Mouse (Mus musculus) liver, embryonic 14.5 days (tissue): ENCODE results near the gene Tbc1d13. TPM values are rescaled to one million over a fixed set of nuclear protein-coding genes. Genes with fewer than 3 reads are reported as not detected.

ENCODE experiments used
- ATAC-seq: fragments of 200-750 bp; cut with Nextera tagmentation; 2 replicates; pipeline ENCODE4 v1.8.0; 2017; ENCODE audit warnings: moderate number of reproducible peaks, mild to moderate bottlenecking, moderate library complexity; ENCODE audit not compliant: insufficient read depth
- DNase-seq, 3 experiments: peaks; one replicate each; pipeline ENCODE4 v3.0.0-alpha.2; 2012 to 2013; ENCODE audit warnings: low read depth in 3 of 3, low spot score in 3 of 3
- H3K27ac ChIP-seq: fragments of 300-500 bp; sonication (generic); 2 replicates; pipeline ENCODE4 v1.5.1; 2014; ENCODE audit warnings: moderate library complexity, mild to moderate bottlenecking, control low read depth, inconsistent platforms
- H3K27me3 ChIP-seq: fragments of 300-500 bp; sonication (generic); 2 replicates; pipeline ENCODE4 v1.6.1; 2014; ENCODE audit warnings: mild to moderate bottlenecking, low read length, moderate library complexity; ENCODE audit not compliant: control insufficient read depth, insufficient read depth
- H3K36me3 ChIP-seq: fragments of 300-500 bp; sonication (generic); replicated peaks from 2 replicates; pipeline ENCODE4 v1.6.1; 2014; ENCODE audit warnings: low read depth; ENCODE audit not compliant: control insufficient read depth, insufficient read depth
- H3K4me1 ChIP-seq, 2 experiments: fragments of 200-500 bp in 1 of 2; fragments of 300-500 bp in 1 of 2; sonication (generic) in 1 of 2; replicated peaks; 2 replicates each; pipeline ENCODE4 v1.6.1; 2012 to 2014; ENCODE audit warnings: antibody characterized with exemption in 1 of 2, inconsistent platforms in 1 of 2, low read length in 1 of 2; ENCODE audit not compliant: control insufficient read depth in 2 of 2, insufficient read depth in 2 of 2
- H3K4me2 ChIP-seq: fragments of 300-500 bp; sonication (generic); 2 replicates; pipeline ENCODE4 v1.6.1; 2014; ENCODE audit warnings: low read depth, mild to moderate bottlenecking, control low read depth, moderate library complexity
- H3K4me3 ChIP-seq, 2 experiments: fragments of 200-500 bp in 1 of 2; fragments of 300-500 bp in 1 of 2; sonication (generic) in 1 of 2; 2 replicates each; pipeline ENCODE4 v1.5.1; 2012 to 2014; ENCODE audit warnings: low read depth in 2 of 2, low read length in 2 of 2, mild to moderate bottlenecking in 2 of 2, control low read depth in 1 of 2, inconsistent platforms in 1 of 2, moderate library complexity in 1 of 2; ENCODE audit not compliant: insufficient read depth in 1 of 2
- H3K9ac ChIP-seq: fragments of 300-500 bp; sonication (generic); replicated peaks from 2 replicates; pipeline ENCODE4 v1.6.1; 2014; ENCODE audit warnings: mild to moderate bottlenecking, control low read depth, moderate library complexity
- H3K9me3 ChIP-seq: fragments of 300-500 bp; sonication (generic); 2 replicates; pipeline ENCODE4 v1.6.1; 2016; ENCODE audit warnings: low read length, mixed read lengths; ENCODE audit not compliant: control insufficient read depth
- CTCF ChIP-seq: IDR thresholded peaks from 2 replicates; pipeline ENCODE4 v1.5.1; 2016; ENCODE audit warnings: antibody characterized with exemption, low read depth, control low read depth
- EP300 ChIP-seq: IDR thresholded peaks from 2 replicates; pipeline ENCODE4 v1.6.1; 2016; ENCODE audit warnings: antibody characterized with exemption, low read depth
- WGBS: fragments of 180-500 bp; shearing (Covaris S2); extraction: QIAGEN DNeasy Blood & Tissue Kit; methylation state at CpG from one replicate; pipeline ENCODE4 v1.1.7; 2014; ENCODE audit not compliant: insufficient replicate concordance; 5-methylcytosine and 5-hydroxymethylcytosine counted together
- polyA plus RNA-seq, 2 experiments: library from polyadenylated mRNA; depleted of rRNA in 1 of 2; stranded (reverse) in 1 of 2; unstranded in 1 of 2; fragments of >200 nt; fragmentation: Nextera tagmentation in 1 of 2; extraction: Ambion mirVana in 1 of 2; gene quantifications; 2 replicates each; pipeline versions ENCODE4 v1.2.1 to v1.2.3; 2012 to 2014

Tbc1d13 gene
- 11.3 and 12.7 TPM in 2 replicates for polyA plus RNA-seq (2012; rRNA removed)
- 3.6 and 3.9 TPM in 2 replicates for polyA plus RNA-seq (2014; fragmentation: Nextera tagmentation; extraction: Ambion mirVana)

GRCm38 (mm10) chr2:30133613-30134377, at the start of gene Tbc1d13:
TSS of gene Tbc1d13 (plus strand) at chr2:30133746.
- no peaks in the 10 kb centered on the region for H3K27me3 ChIP-seq
- peak within 1 kb of the TSS; percentile 76 for H3K9ac ChIP-seq
- under 1% methylated on average over 46 of the region's 46 CpGs for WGBS
- TF ChIP-seq CTCF (peak; percentile 12; the same call in 1 of the 2 replicates), EP300 (peak; percentile 41; the same call in 1 of the 2 replicates)
- DNase-seq (peak; percentile 93 to 94 (median 93)), ATAC-seq (peak; percentile 96)
- no peaks in the 10 kb centered on the region for H3K9me3 ChIP-seq
- H3K27ac ChIP-seq, result peak within 1 kb of the TSS; percentile 86
- peak within 1 kb of the TSS; percentile 91 for H3K4me2 ChIP-seq
- peak within 1 kb of the TSS; percentile 70 to 74 for H3K4me3 ChIP-seq
- H3K4me1 ChIP-seq, result peaks cover 13 to 24% of the 10 kb centered on the region in 2 experiments
- H3K36me3 ChIP-seq, result no peaks in the 10 kb centered on the region

GRCm38 (mm10) chr2:30084113-30084512, 49.4 kb upstream of the Tbc1d13 start:
- Histone ChIP-seq H3K4me2 (no peak overlapping the region), H3K4me1 (no peaks in the 10 kb centered on the region), H3K9ac (no peak overlapping the region), H3K36me3 (no peaks in the 10 kb centered on the region), H3K27ac (no peak overlapping the region), H3K9me3 (no peaks in the 10 kb centered on the region), H3K4me3 (no peak overlapping the region), H3K27me3 (no peaks in the 10 kb centered on the region)
- TF ChIP-seq CTCF (no peak), EP300 (no peak)
- 53% methylated on average over 5 of the region's 5 CpGs for WGBS
- no peak for DNase-seq
- no peak for ATAC-seq

DNA sequence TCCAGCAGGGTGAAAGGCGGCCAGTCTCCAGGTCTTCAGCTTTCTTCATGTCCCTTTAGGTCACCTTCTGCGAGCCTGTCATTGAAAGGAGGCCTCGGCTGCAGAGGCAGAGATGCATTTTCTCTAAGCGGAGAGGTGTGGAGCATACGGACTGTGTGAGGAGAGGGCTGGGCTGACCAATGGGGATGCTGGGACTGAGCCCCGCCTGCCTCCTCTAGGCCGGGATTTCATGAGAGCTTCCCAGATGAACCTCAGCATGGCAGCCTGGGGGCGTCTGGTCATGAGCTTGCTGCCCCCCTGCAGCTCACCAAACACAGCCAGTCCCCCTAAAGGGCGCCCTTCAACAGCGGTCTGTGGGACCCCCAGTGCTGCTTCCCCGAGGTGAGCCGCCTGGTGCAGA, 48.9 kb upstream of the Tbc1d13 start:
- no peak for DNase-seq
- H3K9me3 ChIP-seq, result no peaks in the 10 kb centered on the region
- no peaks in the 10 kb centered on the region for H3K36me3 ChIP-seq
- no peak overlapping the region for H3K27ac ChIP-seq
- TF ChIP-seq CTCF (no peak), EP300 (no peak)
- H3K9ac ChIP-seq, result no peak overlapping the region
- no peak overlapping the region for H3K4me3 ChIP-seq
- H3K4me2 ChIP-seq, result 0 out of 2 replicates have a peak overlapping the region, but pooled peaks have one; percentile 8
- WGBS, result 60% methylated on average over 12 of the region's 12 CpGs
- H3K4me1 ChIP-seq, result no peaks in the 10 kb centered on the region
- H3K27me3 ChIP-seq, result no peaks in the 10 kb centered on the region
- no peak for ATAC-seq

GRCm38 (mm10) chr2:30087310-30087709, 46.2 kb upstream of the Tbc1d13 start:
- no peak overlapping the region for H3K4me2 ChIP-seq
- 66% methylated on average over 4 of the region's 4 CpGs for WGBS
- no peak overlapping the region for H3K9ac ChIP-seq
- H3K27ac ChIP-seq, result no peak overlapping the region
- peaks cover 2% of the 10 kb centered on the region; the same call in 1 of the 2 replicates for H3K36me3 ChIP-seq
- no peaks in the 10 kb centered on the region for H3K27me3 ChIP-seq
- TF ChIP-seq CTCF, result peak; percentile 47
- no peak for TF ChIP-seq EP300
- no peak for DNase-seq
- no peaks in the 10 kb centered on the region; a peak in 1 of 4 replicates for H3K4me1 ChIP-seq
- H3K9me3 ChIP-seq, result no peaks in the 10 kb centered on the region
- no peak overlapping the region for H3K4me3 ChIP-seq
- no peak for ATAC-seq

DNA sequence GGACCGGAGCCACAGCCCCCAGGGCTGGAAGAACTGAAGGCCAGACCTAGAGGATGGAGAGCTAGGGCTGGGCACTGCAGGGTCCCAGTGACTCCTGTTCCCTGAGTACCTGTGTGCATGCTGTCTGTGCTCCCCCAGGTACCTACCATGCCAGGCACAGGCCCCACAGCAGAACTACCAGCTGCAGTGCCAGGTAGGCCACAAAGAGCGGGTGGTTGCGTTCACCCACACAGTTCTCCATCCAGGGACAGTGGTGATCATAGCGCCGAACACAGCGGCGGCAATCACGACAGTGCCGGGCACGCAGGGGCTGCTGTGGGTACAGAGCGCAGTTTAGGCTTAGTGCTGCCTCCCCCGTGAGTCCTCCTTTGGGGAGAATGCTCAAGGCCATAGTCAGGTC, 42.0 kb upstream of the Tbc1d13 start:
- TF ChIP-seq EP300 (no peak), CTCF (no peak)
- DNase-seq (no peak), ATAC-seq (no peak)
- H3K4me3 ChIP-seq, result no peak overlapping the region
- peaks cover 2% of the 10 kb centered on the region; the same call in 1 of the 2 replicates for H3K36me3 ChIP-seq
- H3K27me3 ChIP-seq, result no peaks in the 10 kb centered on the region
- H3K27ac ChIP-seq, result no peak overlapping the region
- H3K4me2 ChIP-seq, result no peak overlapping the region
- peaks cover 2 to 16% of the 10 kb centered on the region in 2 experiments; a peak in 2 of 4 replicates for H3K4me1 ChIP-seq
- H3K9ac ChIP-seq, result no peak overlapping the region
- no peaks in the 10 kb centered on the region for H3K9me3 ChIP-seq
- 92% methylated on average over 12 of the region's 12 CpGs for WGBS
